Mouse (Mus musculus): ENCODE measurements around the gene 2210408I21Rik. TPM values are rescaled to one million over a fixed set of nuclear protein-coding genes. Genes with fewer than 3 reads are reported as not detected.

The 2210408I21Rik gene
- total and polyA plus RNA-seq, 3 experiments = 1.6 to 4.0 TPM; not detected in 1

DNA sequence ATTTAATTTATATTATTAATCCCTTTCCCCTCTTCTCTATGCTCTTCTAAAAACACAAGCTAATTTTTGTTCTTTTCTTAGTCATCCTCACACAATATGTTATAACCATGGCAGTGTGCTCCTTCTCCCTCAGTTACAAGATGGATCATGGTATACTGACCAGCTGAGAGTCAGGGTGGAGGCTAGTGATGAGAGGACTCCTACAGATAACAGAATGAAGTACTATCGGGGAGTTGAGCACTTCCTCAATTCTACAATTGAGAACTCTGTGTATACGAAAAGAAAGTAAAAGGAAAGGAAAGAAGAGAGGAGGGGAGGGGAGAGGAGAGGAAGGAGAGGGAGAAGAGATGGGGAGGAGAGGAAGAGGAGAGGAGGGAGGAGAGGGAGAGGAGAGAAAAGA lies 206.8 kb downstream of the 2210408I21Rik start:
- Histone ChIP-seq H3K27ac (ENCODE audit: control insufficient read depth, low read depth, low read length) (no peak overlapping the region), H3K36me3 (ENCODE audit: control insufficient read depth in 1 of 2, insufficient read depth in 2 of 2, low read length in 2 of 2) (peaks cover 0 to 3% of the 10 kb centered on the region in 2 experiments; a peak in 1 of 4 replicates), H3K9ac (ENCODE audit: control insufficient read depth, low read depth, low read length, poor library complexity, severe bottlenecking) (no peak overlapping the region), H3K4me3 (ENCODE audit: control insufficient read depth in 1 of 2, insufficient read depth in 1 of 2, low read depth in 2 of 2, low read length in 2 of 2) (peak overlapping the region; percentile 49 to 53; a peak in 3 of 4 replicates), H3K27me3 (ENCODE audit: control insufficient read depth in 1 of 2, insufficient read depth in 2 of 2, low read length in 2 of 2) (no peaks in the 10 kb centered on the region), H3K79me2 (ENCODE audit: control insufficient read depth, insufficient read depth, low read length, poor library complexity) (no peaks in the 10 kb centered on the region), H3K9me3 (replicated peaks; ENCODE audit: insufficient read depth, low read length) (no peaks in the 10 kb centered on the region), H3K4me1 (ENCODE audit: control insufficient read depth in 1 of 2, insufficient read depth in 2 of 2, low read length in 2 of 2) (peaks cover 0 to 2% of the 10 kb centered on the region in 2 experiments; a peak in 1 of 4 replicates)
- no peak for TF ChIP-seq ZKSCAN1 (IDR thresholded peaks at IDR 0.05; ENCODE audit: low read depth, low read length)
- TF ChIP-seq POLR2A (IDR thresholded peaks at IDR 0.05; ENCODE audit: control insufficient read depth in 1 of 2, insufficient read depth in 1 of 2, low read depth in 1 of 2, low read length in 2 of 2, poor library complexity in 1 of 2) = no peak
- peak; percentile 77 for TF ChIP-seq ETS1 (IDR thresholded peaks at IDR 0.05; ENCODE audit: low read depth, low read length)
- no peak for TF ChIP-seq POLR2AphosphoS2 (IDR thresholded peaks at IDR 0.05; ENCODE audit: low read length)
- TF ChIP-seq USF1 (IDR thresholded peaks at IDR 0.05; ENCODE audit: low read depth, low read length) = no peak
- no peak for TF ChIP-seq USF2 (IDR thresholded peaks at IDR 0.05; ENCODE audit: borderline replicate concordance in 1 of 2, insufficient read depth in 1 of 2, low read depth in 1 of 2, low read length in 2 of 2)
- TF ChIP-seq RCOR1 (IDR thresholded peaks at IDR 0.05; ENCODE audit: low read depth, low read length) = no peak
- TF ChIP-seq MAX (IDR thresholded peaks at IDR 0.05; ENCODE audit: low read length) = no peak
- TF ChIP-seq MYB (IDR thresholded peaks at IDR 0.05; ENCODE audit: low read depth, low read length) = no peak
- TF ChIP-seq TCF12 (IDR thresholded peaks at IDR 0.05; ENCODE audit: low read depth, low read length) = no peak
- no peak for TF ChIP-seq GABPA (IDR thresholded peaks at IDR 0.05; ENCODE audit: low read depth, low read length)
- TF ChIP-seq ELF1 (IDR thresholded peaks at IDR 0.05; ENCODE audit: low read depth, low read length) = peak; percentile 27; the same call in 1 of the 2 replicates
- TF ChIP-seq TAL1 (IDR thresholded peaks at IDR 0.05; ENCODE audit: low read length) = no peak
- TF ChIP-seq MAFK (IDR thresholded peaks at IDR 0.05; ENCODE audit: borderline replicate concordance, low read depth, low read length) = no peak
- TF ChIP-seq MXI1 (IDR thresholded peaks at IDR 0.05; ENCODE audit: low read depth, low read length) = no peak
- no peak for TF ChIP-seq E2F4 (IDR thresholded peaks at IDR 0.05; ENCODE audit: borderline replicate concordance, low read depth, low read length)
- TF ChIP-seq EP300 (IDR thresholded peaks at IDR 0.05; ENCODE audit: low read depth in 1 of 2, low read length in 2 of 2) = peak; percentile 35 to 71; a peak in 3 of 4 replicates
- no peak for TF ChIP-seq BHLHE40 (IDR thresholded peaks at IDR 0.05; ENCODE audit: borderline replicate concordance, low read depth, low read length)
- peak; percentile 63 for TF ChIP-seq GATA1 (IDR thresholded peaks at IDR 0.05; ENCODE audit: low read depth, low read length)
- no peak for TF ChIP-seq NELFE (IDR thresholded peaks at IDR 0.05; ENCODE audit: low read depth, low read length)
- DNase-seq (ENCODE audit: low read depth, low spot score) = peak; percentile 61

- Histone ChIP-seq H3K4me3 (ENCODE audit: control insufficient read depth in 1 of 2, insufficient read depth in 1 of 2, low read depth in 2 of 2, low read length in 2 of 2) (no peak overlapping the region), H3K9ac (ENCODE audit: control insufficient read depth, low read depth, low read length, poor library complexity, severe bottlenecking) (no peak overlapping the region), H3K4me1 (ENCODE audit: control insufficient read depth in 1 of 2, insufficient read depth in 2 of 2, low read length in 2 of 2) (no peaks in the 10 kb centered on the region), H3K36me3 (ENCODE audit: control insufficient read depth in 1 of 2, insufficient read depth in 2 of 2, low read length in 2 of 2) (no peaks in the 10 kb centered on the region), H3K79me2 (ENCODE audit: control insufficient read depth, insufficient read depth, low read length, poor library complexity) (no peaks in the 10 kb centered on the region), H3K27me3 (ENCODE audit: control insufficient read depth in 1 of 2, insufficient read depth in 2 of 2, low read length in 2 of 2) (no peaks in the 10 kb centered on the region), H3K27ac (ENCODE audit: control insufficient read depth, low read depth, low read length) (no peak overlapping the region), H3K9me3 (replicated peaks; ENCODE audit: insufficient read depth, low read length) (no peaks in the 10 kb centered on the region)
- TF ChIP-seq GATA1 (IDR thresholded peaks at IDR 0.05; ENCODE audit: low read depth, low read length) (no peak), ZC3H11A (IDR thresholded peaks at IDR 0.05; ENCODE audit: low read depth, low read length) (no peak)
- no peak for DNase-seq (ENCODE audit: low read depth, low spot score)
Measured at GRCm38 (mm10) chr13:77385448-77385970, 250.2 kb downstream of the 2210408I21Rik start.

Measured in MEL (cell line).